Mouse (Mus musculus) hindbrain, embryonic 16.5 days (tissue): Measurements from ENCODE around the gene Arl4c. TPM values are rescaled to one million over a fixed set of nuclear protein-coding genes. Genes with fewer than 3 reads are reported as not detected.

Experiments used
- ATAC-seq: fragments of 200-750 bp; cut with Nextera tagmentation; 2 replicates; pipeline ENCODE4 v1.8.0; 2017; ENCODE audit warnings: moderate TSS enrichment, moderate library complexity
- H3K27ac ChIP-seq: fragments of 300-500 bp; sonication (generic); 2 replicates; pipeline ENCODE4 v1.5.1; 2014; ENCODE audit warnings: low read depth, mild to moderate bottlenecking, control low read depth, low read length, moderate library complexity
- H3K27me3 ChIP-seq: fragments of 300-500 bp; sonication (generic); replicated peaks from 2 replicates; pipeline ENCODE4 v1.6.1; 2014; ENCODE audit warnings: low read length; ENCODE audit not compliant: control insufficient read depth, insufficient read depth
- H3K36me3 ChIP-seq: fragments of 300-500 bp; sonication (generic); 2 replicates; pipeline ENCODE4 v1.6.1; 2014; ENCODE audit warnings: mild to moderate bottlenecking, low read length, moderate library complexity, mixed read lengths; ENCODE audit not compliant: control insufficient read depth, insufficient read depth
- H3K4me1 ChIP-seq: fragments of 300-500 bp; sonication (generic); 2 replicates; pipeline ENCODE4 v1.6.1; 2014; ENCODE audit warnings: low read depth, low read length; ENCODE audit not compliant: control insufficient read depth, insufficient read depth
- H3K4me2 ChIP-seq: fragments of 300-500 bp; sonication (generic); 2 replicates; pipeline ENCODE4 v1.6.1; 2014; ENCODE audit warnings: mild to moderate bottlenecking, low read length, control low read depth, moderate library complexity
- H3K4me3 ChIP-seq: fragments of 300-500 bp; sonication (generic); 2 replicates; pipeline ENCODE4 v1.5.1; 2014; ENCODE audit warnings: mild to moderate bottlenecking, low read length, control low read depth, moderate library complexity
- H3K9ac ChIP-seq: fragments of 300-500 bp; sonication (generic); 2 replicates; pipeline ENCODE4 v1.6.1; 2014; ENCODE audit warnings: low read depth, mild to moderate bottlenecking, control low read depth, low read length, moderate library complexity
- H3K9me3 ChIP-seq: fragments of 300-500 bp; sonication (generic); 2 replicates; pipeline ENCODE4 v1.6.1; 2014; ENCODE audit warnings: mild to moderate bottlenecking, low read length, moderate library complexity; ENCODE audit not compliant: control insufficient read depth
- WGBS: fragments of 180-500 bp; shearing (Covaris S2); extraction: QIAGEN DNeasy Blood & Tissue Kit; methylation state at CpG from one replicate; pipeline ENCODE4 v1.1.7; 2014; 5-methylcytosine and 5-hydroxymethylcytosine counted together
- polyA plus RNA-seq: library from polyadenylated mRNA; unstranded; fragments of >200 nt; fragmentation: Nextera tagmentation; extraction: Ambion mirVana; gene quantifications from 2 replicates; pipeline ENCODE4 v1.2.1, GENCODE M21; 2015

Gene Arl4c
- polyA plus RNA-seq, 1 experiment from 2014 or later, result 37.7 TPM

DNA sequence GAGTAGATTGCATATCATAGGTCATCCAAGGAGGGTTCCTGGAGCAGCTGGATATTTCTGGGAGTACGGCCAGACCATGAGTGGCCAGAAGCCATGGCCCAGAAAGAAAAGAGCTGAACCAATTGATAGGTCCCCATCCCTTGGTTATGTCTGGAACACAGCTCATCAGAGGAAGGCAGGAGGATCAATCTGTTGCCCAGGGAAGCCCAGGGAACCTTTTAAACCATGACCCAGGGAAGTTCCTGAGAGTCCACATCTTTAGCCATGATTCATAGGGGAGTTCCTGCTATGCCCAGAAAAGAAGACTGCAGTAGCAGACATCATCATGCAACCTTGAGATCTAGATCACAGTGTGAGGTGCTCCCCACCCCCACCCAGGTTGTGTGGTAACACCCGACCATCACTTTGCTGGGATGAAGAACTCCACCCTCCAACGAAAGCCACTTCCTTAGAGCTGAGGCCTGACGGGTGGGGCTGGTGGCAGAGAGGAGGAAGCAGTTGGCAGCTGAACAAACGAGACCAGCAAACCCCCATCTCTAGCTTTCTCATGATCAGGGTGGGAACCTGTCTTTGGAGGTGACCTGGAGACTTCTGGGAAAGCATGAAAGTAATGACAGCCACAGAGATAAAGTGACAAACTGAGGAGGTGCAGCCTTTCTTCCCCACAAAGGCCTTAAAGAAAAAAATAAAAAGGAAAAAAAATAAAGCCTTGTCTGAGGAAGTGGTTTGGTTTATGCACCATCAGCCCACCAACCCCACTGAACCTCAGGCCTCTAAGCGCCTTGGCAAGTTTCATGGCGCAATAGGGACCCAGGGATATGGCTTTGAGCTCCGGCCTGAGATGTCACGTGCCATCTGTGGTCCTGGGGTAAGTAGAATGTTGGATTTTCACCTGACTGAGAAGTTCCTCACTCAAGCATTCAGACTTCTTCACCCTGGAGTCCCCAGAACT, 47.2 kb downstream of the Arl4c start:
- H3K4me1 ChIP-seq, result peaks cover 2% of the 10 kb centered on the region; the same call in 1 of the 2 replicates
- no peak overlapping the region for H3K4me2 ChIP-seq
- H3K4me3 ChIP-seq, result no peak overlapping the region
- no peaks in the 10 kb centered on the region for H3K9me3 ChIP-seq
- no peak overlapping the region for H3K9ac ChIP-seq
- no peak overlapping the region for H3K27ac ChIP-seq
- no peak for ATAC-seq
- WGBS, result 84% methylated on average over 9 of the region's 9 CpGs
- H3K36me3 ChIP-seq, result no peaks in the 10 kb centered on the region
- no peaks in the 10 kb centered on the region for H3K27me3 ChIP-seq

DNA sequence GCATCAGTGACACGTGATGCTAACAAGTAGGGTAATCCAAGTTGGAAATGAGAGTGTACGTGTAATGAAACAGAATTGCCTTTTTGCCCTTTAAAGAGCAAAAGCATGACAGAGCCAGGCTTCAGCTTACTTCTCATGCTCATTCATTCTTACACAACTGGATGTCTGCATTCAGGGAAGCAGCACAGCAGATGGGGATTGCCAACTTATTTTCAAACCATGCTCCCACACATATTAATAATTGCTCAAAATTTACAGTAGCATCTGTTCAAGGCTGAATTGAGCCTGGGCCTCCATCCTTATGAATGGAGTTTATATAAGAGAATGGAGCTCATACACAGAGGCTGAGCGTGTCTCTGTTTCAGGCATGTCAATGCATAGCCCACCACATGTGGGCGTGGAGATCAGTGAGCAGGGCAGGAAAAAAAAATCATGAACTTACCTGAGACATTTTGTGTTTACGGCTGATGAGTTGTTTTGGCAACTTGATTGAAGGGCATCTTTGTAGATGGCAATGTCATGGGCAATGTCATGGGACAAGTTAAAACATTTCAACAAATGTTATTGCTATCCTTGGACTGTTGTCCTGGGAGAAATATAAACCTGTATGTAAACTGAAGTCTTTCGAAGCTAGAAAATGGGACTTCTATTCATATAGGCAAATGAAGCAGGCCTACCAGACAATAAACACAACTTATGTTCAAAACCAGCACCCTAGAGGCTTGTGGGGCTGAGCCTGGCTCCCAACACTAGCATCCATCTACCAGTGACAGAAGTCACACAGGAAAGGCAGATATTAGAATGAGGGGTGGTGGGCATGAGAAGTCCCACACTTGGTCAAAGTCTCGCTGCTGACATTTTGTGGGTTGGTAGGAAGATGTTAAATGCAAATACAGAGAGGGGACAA, 48.2 kb downstream of the Arl4c start:
- Histone ChIP-seq H3K9ac (no peak overlapping the region), H3K27ac (no peak overlapping the region), H3K36me3 (no peaks in the 10 kb centered on the region), H3K4me3 (no peak overlapping the region), H3K27me3 (no peaks in the 10 kb centered on the region), H3K4me2 (no peak overlapping the region), H3K9me3 (no peaks in the 10 kb centered on the region), H3K4me1 (peaks cover 2% of the 10 kb centered on the region; the same call in 1 of the 2 replicates)
- WGBS, result 87% methylated on average over 7 of the region's 7 CpGs
- no peak for ATAC-seq

DNA sequence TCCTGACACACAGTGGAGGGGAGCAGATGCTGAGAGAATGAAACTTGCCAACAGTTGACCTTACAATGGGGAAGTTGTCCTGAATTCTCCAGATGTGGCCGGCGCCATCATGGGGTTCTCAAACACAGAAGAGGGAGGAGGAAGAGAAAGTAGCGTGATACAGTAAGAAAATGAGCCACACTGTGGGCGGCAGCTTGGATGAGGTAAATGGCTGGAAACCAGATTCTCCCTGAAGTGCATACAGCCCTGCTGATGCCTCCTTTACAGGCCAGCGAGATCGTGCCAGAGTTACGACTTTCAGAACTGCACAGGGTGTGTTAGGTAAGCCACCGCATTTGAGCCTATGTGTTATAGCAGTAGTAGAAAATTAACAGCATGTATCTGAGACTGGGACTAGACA, 49.3 kb downstream of the Arl4c start:
- Histone ChIP-seq H3K9me3 (no peaks in the 10 kb centered on the region), H3K9ac (no peak overlapping the region), H3K4me1 (no peaks in the 10 kb centered on the region), H3K27ac (no peak overlapping the region), H3K36me3 (no peaks in the 10 kb centered on the region), H3K4me3 (no peak overlapping the region), H3K4me2 (no peak overlapping the region), H3K27me3 (no peaks in the 10 kb centered on the region)
- ATAC-seq, result no peak
- 82% methylated on average over 8 of the region's 8 CpGs for WGBS

DNA sequence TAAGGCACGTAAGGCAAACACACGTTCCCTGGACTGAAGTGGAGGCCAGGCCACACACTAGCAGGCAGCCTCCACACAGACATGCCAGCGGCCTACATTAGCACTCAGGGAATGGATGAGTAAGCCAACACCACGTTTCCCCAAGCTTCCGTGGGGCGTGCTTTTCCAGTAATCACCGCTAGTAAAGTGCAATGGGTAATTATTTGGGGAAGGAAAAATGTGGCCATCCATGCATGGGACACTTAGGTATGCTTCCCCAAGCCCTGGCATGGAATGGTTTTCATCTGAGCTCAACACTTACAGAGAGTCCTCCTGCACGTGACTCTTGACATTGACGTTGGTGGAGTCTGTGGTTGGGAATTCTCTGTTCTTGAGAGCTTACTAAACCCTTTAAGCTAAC, 50.4 kb downstream of the Arl4c start:
- Histone ChIP-seq H3K4me1 (no peaks in the 10 kb centered on the region), H3K27me3 (no peaks in the 10 kb centered on the region), H3K9ac (no peak overlapping the region), H3K4me2 (no peak overlapping the region), H3K27ac (no peak overlapping the region), H3K36me3 (no peaks in the 10 kb centered on the region), H3K9me3 (no peaks in the 10 kb centered on the region), H3K4me3 (no peak overlapping the region)
- 83% methylated on average over 9 of the region's 9 CpGs for WGBS
- no peak for ATAC-seq

DNA sequence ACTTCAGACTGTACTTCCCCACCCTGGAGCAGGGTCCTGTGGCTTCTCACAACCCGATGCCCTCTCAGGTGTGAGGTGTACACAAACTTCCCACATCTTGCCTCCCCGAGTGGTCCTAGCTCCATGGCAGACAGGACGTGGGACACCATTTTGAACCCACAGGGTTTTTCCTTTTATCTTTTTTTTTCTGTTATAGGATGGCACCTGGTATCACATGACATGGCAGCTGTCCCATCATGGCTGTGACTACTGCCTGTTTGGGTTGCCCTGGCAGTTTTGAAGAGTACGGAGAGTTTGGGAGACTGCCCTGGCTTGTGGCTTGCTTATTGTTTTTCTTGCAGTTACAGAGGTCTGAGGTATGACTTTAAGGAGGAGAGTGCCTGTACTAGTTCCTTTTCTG, 53.3 kb downstream of the Arl4c start:
- 89% methylated on average over 4 of the region's 4 CpGs for WGBS

DNA sequence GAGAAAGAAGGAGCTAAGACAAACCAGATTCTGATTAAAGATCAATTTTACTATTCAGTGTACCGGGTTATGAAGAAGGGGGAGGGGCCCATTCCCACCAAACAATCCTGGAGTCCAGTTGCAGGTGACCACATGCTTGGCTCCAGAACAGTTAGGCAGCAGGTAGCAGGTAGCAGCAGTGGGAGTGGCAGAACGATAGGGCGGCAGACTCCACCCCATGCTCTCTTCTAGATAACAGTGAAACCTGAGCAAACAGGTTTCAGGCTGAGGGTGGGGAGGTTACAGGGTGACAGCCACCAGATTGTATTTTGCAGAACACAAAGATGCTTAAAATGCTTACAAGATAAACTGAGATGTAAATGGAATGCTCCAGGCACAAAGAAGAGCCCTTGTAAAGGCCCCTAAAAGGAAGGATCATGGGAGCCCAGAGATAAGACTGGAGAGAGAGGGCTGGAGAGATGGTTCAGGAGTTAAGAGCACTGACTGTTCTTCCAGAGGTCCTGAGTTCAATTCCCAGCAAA, 56.4 kb downstream of the Arl4c start:
- no peaks in the 10 kb centered on the region for H3K9me3 ChIP-seq
- H3K36me3 ChIP-seq, result no peaks in the 10 kb centered on the region
- WGBS, result 82% methylated on average over 3 of the region's 3 CpGs
- no peaks in the 10 kb centered on the region for H3K4me1 ChIP-seq
- H3K4me3 ChIP-seq, result no peak overlapping the region
- no peak for ATAC-seq
- H3K9ac ChIP-seq, result no peak overlapping the region
- no peak overlapping the region for H3K4me2 ChIP-seq
- no peak overlapping the region for H3K27ac ChIP-seq
- no peaks in the 10 kb centered on the region for H3K27me3 ChIP-seq

More for the DNA sequence above, 53.3 kb downstream of the Arl4c start:
- Histone ChIP-seq H3K27me3 (no peaks in the 10 kb centered on the region), H3K9ac (no peak overlapping the region), H3K4me3 (no peak overlapping the region), H3K27ac (no peak overlapping the region), H3K36me3 (no peaks in the 10 kb centered on the region), H3K4me1 (no peaks in the 10 kb centered on the region), H3K9me3 (no peaks in the 10 kb centered on the region), H3K4me2 (no peak overlapping the region)
- ATAC-seq, result no peak

- no peak overlapping the region for H3K9ac ChIP-seq
- no peaks in the 10 kb centered on the region for H3K27me3 ChIP-seq
- no peak for ATAC-seq
- no peak overlapping the region for H3K4me2 ChIP-seq
- WGBS, result 84% methylated on average over 5 of the region's 5 CpGs
- H3K9me3 ChIP-seq, result no peaks in the 10 kb centered on the region
- no peaks in the 10 kb centered on the region for H3K4me1 ChIP-seq
- H3K4me3 ChIP-seq, result no peak overlapping the region
- H3K27ac ChIP-seq, result no peak overlapping the region
- H3K36me3 ChIP-seq, result no peaks in the 10 kb centered on the region
Observed at GRCm38 (mm10) chr1:88644417-88644816, 57.6 kb downstream of the Arl4c start.

- no peak overlapping the region for H3K9ac ChIP-seq
- no peak overlapping the region for H3K4me2 ChIP-seq
- no peaks in the 10 kb centered on the region for H3K27me3 ChIP-seq
- no peak overlapping the region for H3K4me3 ChIP-seq
- no peaks in the 10 kb centered on the region for H3K4me1 ChIP-seq
- no peaks in the 10 kb centered on the region for H3K9me3 ChIP-seq
- peak; percentile 85 for ATAC-seq
- no peaks in the 10 kb centered on the region for H3K36me3 ChIP-seq
- no peak overlapping the region for H3K27ac ChIP-seq
- 38% methylated on average over 5 of the region's 5 CpGs for WGBS
Observed at GRCm38 (mm10) chr1:88643181-88643823, 58.7 kb downstream of the Arl4c start.
